Comparison of ENCODE assay signal across 8 mouse cellular contexts in the genomic region with DNA sequence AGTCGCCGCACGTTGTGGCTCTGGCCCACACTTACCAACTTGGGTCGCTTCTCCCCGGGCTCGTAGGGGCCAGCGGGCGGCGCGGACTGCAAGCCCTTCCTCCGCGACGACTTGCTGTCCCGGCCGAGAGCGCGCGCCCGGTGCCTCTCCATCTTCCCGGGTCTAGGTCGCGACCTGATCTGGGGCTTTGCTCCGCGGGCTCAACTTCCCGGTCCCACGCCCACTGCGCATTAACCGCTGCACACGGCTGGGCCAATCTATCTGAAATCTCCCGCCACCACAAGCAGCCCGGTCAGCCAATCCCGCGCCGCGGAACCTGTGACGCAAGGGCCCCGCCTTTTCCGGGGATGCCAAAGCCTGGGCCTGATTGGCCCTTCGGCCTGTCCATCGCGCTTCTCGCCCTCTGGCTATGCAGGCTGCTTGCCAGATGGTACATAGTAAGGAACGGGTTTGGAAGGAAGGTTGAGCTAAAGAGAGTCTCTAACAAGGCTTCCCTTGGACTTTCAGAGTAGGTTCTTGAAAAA. TPM values are rescaled to one million over a fixed set of nuclear protein-coding genes. Genes with fewer than 3 reads are reported as not detected.
A peak's percentile ranks its signal among the peaks of the same experiment; 100 is the strongest.
DNase-seq lines count a peak whose midpoint lies in the region; ATAC-seq and TF ChIP-seq lines count a peak whose summit lies in the region.

A gene (minus strand): TSS at position 273 of the 524 bp plus-strand sequence.

- H3K36me3 ChIP-seq in forebrain, embryonic 10.5 days (replicated peaks), result peaks cover 18% of the 10 kb centered on the region
- H3K36me3 ChIP-seq in heart, embryonic 15.5 days, result no peaks in the 10 kb centered on the region
- H3K36me3 ChIP-seq in liver, embryonic 14.5 days (replicated peaks; ENCODE audit: control insufficient read depth, insufficient read depth, low read depth), result peaks cover 4% of the 10 kb centered on the region; the same call in 1 of the 2 replicates
- H3K36me3 ChIP-seq in neural tube, embryonic 11.5 days (ENCODE audit: control insufficient read depth, insufficient read depth, low read length), result no peaks in the 10 kb centered on the region
- H3K36me3 ChIP-seq in stomach, postnatal 0 days (ENCODE audit: control insufficient read depth, insufficient read depth, low read length), result no peaks in the 10 kb centered on the region

- H3K4me3 ChIP-seq in forebrain, embryonic 10.5 days, result peak within 1 kb of the TSS; percentile 80
- peak within 1 kb of the TSS; percentile 98 for H3K4me3 ChIP-seq in heart, embryonic 15.5 days
- peak within 1 kb of the TSS; percentile 91 to 93 for H3K4me3 ChIP-seq in liver, embryonic 14.5 days (ENCODE audit: insufficient read depth in 1 of 2, low read depth in 2 of 2, low read length in 2 of 2)
- H3K4me3 ChIP-seq in neural tube, embryonic 11.5 days (ENCODE audit: low read depth, low read length), result peak within 1 kb of the TSS; percentile 69
- H3K4me3 ChIP-seq in stomach, postnatal 0 days (ENCODE audit: low read depth, low read length), result peak within 1 kb of the TSS; percentile 65

- H3K27ac ChIP-seq in forebrain, embryonic 10.5 days, result peak within 1 kb of the TSS; percentile 92
- H3K27ac ChIP-seq in heart, embryonic 15.5 days, result peak within 1 kb of the TSS; percentile 69
- peak within 1 kb of the TSS; percentile 82 for H3K27ac ChIP-seq in liver, embryonic 14.5 days
- H3K27ac ChIP-seq in neural tube, embryonic 11.5 days (ENCODE audit: low read depth, low read length), result no peak within 1 kb of the TSS
- peak within 1 kb of the TSS; percentile 56; the same call in 1 of the 2 replicates for H3K27ac ChIP-seq in stomach, postnatal 0 days (replicated peaks)

- peak within 1 kb of the TSS; percentile 83 for H3K4me2 ChIP-seq in heart, embryonic 15.5 days
- H3K4me2 ChIP-seq in liver, embryonic 14.5 days (ENCODE audit: low read depth), result peak within 1 kb of the TSS; percentile 69
- peak within 1 kb of the TSS; percentile 61 for H3K4me2 ChIP-seq in neural tube, embryonic 11.5 days (ENCODE audit: low read depth)
- peak within 1 kb of the TSS; percentile 88 for H3K4me2 ChIP-seq in stomach, postnatal 0 days (replicated peaks; ENCODE audit: low read depth)

- peak; percentile 56; the same call in 1 of the 2 replicates for TF ChIP-seq EP300 in liver, embryonic 14.5 days (IDR thresholded peaks at IDR 0.05; ENCODE audit: low read depth)
- peak; percentile 13 for TF ChIP-seq EP300 in stomach, postnatal 0 days (optimal IDR thresholded peaks at IDR 0.05)

- H3K4me1 ChIP-seq in forebrain, embryonic 10.5 days, result peaks cover 19% of the 10 kb centered on the region
- peaks cover 6% of the 10 kb centered on the region; the same call in 1 of the 2 replicates for H3K4me1 ChIP-seq in heart, embryonic 15.5 days (replicated peaks)
- peaks cover 5 to 11% of the 10 kb centered on the region in 2 experiments; a peak in 3 of 4 replicates for H3K4me1 ChIP-seq in liver, embryonic 14.5 days (replicated peaks; ENCODE audit: control insufficient read depth in 2 of 2, insufficient read depth in 2 of 2, low read length in 1 of 2)
- H3K4me1 ChIP-seq in neural tube, embryonic 11.5 days (ENCODE audit: control insufficient read depth, insufficient read depth, low read length), result peaks cover 3% of the 10 kb centered on the region; the same call in 1 of the 2 replicates
- no peaks in the 10 kb centered on the region for H3K4me1 ChIP-seq in stomach, postnatal 0 days (replicated peaks; ENCODE audit: control insufficient read depth, insufficient read depth)

- no peaks in the 10 kb centered on the region for H3K27me3 ChIP-seq in forebrain, embryonic 10.5 days (ENCODE audit: poor library complexity, severe bottlenecking)
- no peaks in the 10 kb centered on the region for H3K27me3 ChIP-seq in heart, embryonic 15.5 days
- H3K27me3 ChIP-seq in liver, embryonic 14.5 days (ENCODE audit: control insufficient read depth, insufficient read depth, low read length), result no peaks in the 10 kb centered on the region; the same call in 1 of the 2 replicates
- no peaks in the 10 kb centered on the region for H3K27me3 ChIP-seq in neural tube, embryonic 11.5 days (ENCODE audit: control insufficient read depth, insufficient read depth, low read length)
- no peaks in the 10 kb centered on the region for H3K27me3 ChIP-seq in stomach, postnatal 0 days (ENCODE audit: control insufficient read depth, insufficient read depth, low read length)

- TF ChIP-seq CTCF in liver, embryonic 14.5 days (IDR thresholded peaks at IDR 0.05; ENCODE audit: low read depth), result no peak
- TF ChIP-seq CTCF in stomach, postnatal 0 days (IDR thresholded peaks at IDR 0.05; ENCODE audit: low read depth), result no peak

- 0% methylated on average over 43 of the region's 43 CpGs for WGBS in forebrain, embryonic 10.5 days
- WGBS in heart, embryonic 15.5 days, result under 1% methylated on average over 43 of the region's 43 CpGs
- under 1% methylated on average over 43 of the region's 43 CpGs for WGBS in liver, embryonic 14.5 days (ENCODE audit: insufficient replicate concordance)
- under 1% methylated on average over 43 of the region's 43 CpGs for WGBS in neural tube, embryonic 11.5 days
- under 1% methylated on average over 42 of the region's 43 CpGs for WGBS in stomach, postnatal 0 days

- peak within 1 kb of the TSS; percentile 69 for H3K9ac ChIP-seq in heart, embryonic 15.5 days
- peak within 1 kb of the TSS; percentile 92 for H3K9ac ChIP-seq in liver, embryonic 14.5 days (replicated peaks)
- H3K9ac ChIP-seq in neural tube, embryonic 11.5 days (ENCODE audit: low read length), result peak within 1 kb of the TSS; percentile 56
- peak within 1 kb of the TSS; percentile 66 for H3K9ac ChIP-seq in stomach, postnatal 0 days (ENCODE audit: low read length)

- peak; percentile 86 to 88 for DNase-seq in CD8-positive naive resting alpha-beta T cell, adult 2 months (ENCODE audit: low read depth in 2 of 2, low spot score in 2 of 2)
- DNase-seq in c-Kit-positive CD71-negative TER-119-negative erythroid progenitor cells, embryonic 14.5 days (ENCODE audit: low read depth), result peak; percentile 93
- peak; percentile 98 for DNase-seq in forebrain, embryonic 10.5 days (ENCODE audit: extremely low spot score, low spot score)
- DNase-seq in kidney, postnatal 25 days, result peak; percentile 98
- peak; percentile 96 to 97 (median 97) for DNase-seq in liver, embryonic 14.5 days (ENCODE audit: low read depth in 3 of 3, low spot score in 3 of 3)
- DNase-seq in neural tube, embryonic 11.5 days (ENCODE audit: low spot score), result peak; percentile 98
- peak; percentile 97 for DNase-seq in stomach, postnatal 0 days (ENCODE audit: low spot score)

- H3K9me3 ChIP-seq in forebrain, embryonic 10.5 days, result no peaks in the 10 kb centered on the region
- H3K9me3 ChIP-seq in heart, embryonic 15.5 days (replicated peaks), result no peaks in the 10 kb centered on the region
- no peaks in the 10 kb centered on the region for H3K9me3 ChIP-seq in liver, embryonic 14.5 days (ENCODE audit: control insufficient read depth, low read length)
- H3K9me3 ChIP-seq in neural tube, embryonic 11.5 days (ENCODE audit: control insufficient read depth, low read length), result no peaks in the 10 kb centered on the region
- no peaks in the 10 kb centered on the region for H3K9me3 ChIP-seq in stomach, postnatal 0 days (ENCODE audit: control insufficient read depth, low read length)

- peak; percentile 99 for ATAC-seq in heart, embryonic 15.5 days (replicated peaks; ENCODE audit: insufficient number of reproducible peaks, insufficient read depth, low FRiP score, low read depth)
- peak; percentile 98 for ATAC-seq in liver, embryonic 14.5 days (ENCODE audit: insufficient read depth)
- peak; percentile 100 for ATAC-seq in neural tube, embryonic 11.5 days (ENCODE audit: insufficient read depth, low FRiP score, low TSS enrichment)
- ATAC-seq in stomach, postnatal 0 days (ENCODE audit: low FRiP score, low TSS enrichment), result peak; percentile 100

RNA-seq across cellular contexts. Expression of the gene that starts here (rescaled TPM):
- polyA plus RNA-seq in forebrain, embryonic 10.5 days (2016; fragmentation: Nextera tagmentation; extraction: Ambion mirVana), result 12.7 and 14.0 TPM in 2 replicates
- polyA plus RNA-seq in heart, embryonic 15.5 days (2015; fragmentation: Nextera tagmentation; extraction: Ambion mirVana), result 11.1 and 11.4 TPM in 2 replicates
- polyA plus RNA-seq in liver, embryonic 14.5 days (2012; rRNA removed), result 4.7 and 8.9 TPM in 2 replicates
- polyA plus RNA-seq in liver, embryonic 14.5 days (2014; fragmentation: Nextera tagmentation; extraction: Ambion mirVana), result 14.6 and 15.2 TPM in 2 replicates
- polyA plus RNA-seq in neural tube, embryonic 11.5 days (2014; fragmentation: Nextera tagmentation; extraction: Ambion mirVana), result 8.2 and 9.4 TPM in 2 replicates
- polyA plus RNA-seq in stomach, postnatal 0 days (2015; fragmentation: Nextera tagmentation; extraction: Ambion mirVana), result 2.3 and 3.5 TPM in 2 replicates
